Comparison of ENCODE assay signal across 13 mouse cellular contexts in genomic region chr17:12204689-12205014, GRCm38 (mm10).
DNase-seq lines count a peak whose midpoint lies in the region; ATAC-seq and TF ChIP-seq lines count a peak whose summit lies in the region.
"Had no signal": no experiment of that assay in that cellular context is flagged by ENCODE, and none has a peak within 500 bp of the region (broad histone marks: within the 10 kb centered on the region; RNA-seq: fewer than 3 reads in every experiment).

No protein-coding gene starts in this region.

- H3K4me3 ChIP-seq in heart, embryonic 11.5 days (ENCODE audit: low read depth, low read length), result no peak overlapping the region
- H3K4me3 ChIP-seq in heart, adult 2 months, result no peak overlapping the region
- H3K4me3 ChIP-seq in spleen, adult 2 months (ENCODE audit: extremely low read depth, insufficient read depth, insufficient read length), result no peak overlapping the region
- no peak overlapping the region for H3K4me3 ChIP-seq in limb, embryonic 10.5 days
- no peak overlapping the region for H3K4me3 ChIP-seq in stomach, postnatal 0 days (ENCODE audit: low read depth, low read length)
- H3K4me3 ChIP-seq: limb, embryonic 13.5 days; myocyte had no signal

- peak overlapping the region; percentile 94 for H3K27ac ChIP-seq in heart, embryonic 11.5 days (ENCODE audit: low read depth, low read length)
- H3K27ac ChIP-seq in heart, adult 2 months, result no peak overlapping the region
- H3K27ac ChIP-seq in spleen, adult 2 months (ENCODE audit: insufficient read depth, low read length), result peak overlapping the region; percentile 43; the same call in 1 of the 2 replicates
- H3K27ac ChIP-seq in limb, embryonic 10.5 days, result peak overlapping the region; percentile 68
- H3K27ac ChIP-seq in stomach, postnatal 0 days (replicated peaks), result peak overlapping the region; percentile 73

- peaks cover 33% of the 10 kb centered on the region for H3K4me1 ChIP-seq in heart, embryonic 11.5 days (ENCODE audit: control insufficient read depth, insufficient read depth, low read length)
- no peaks in the 10 kb centered on the region; the same call in 1 of the 2 replicates for H3K4me1 ChIP-seq in heart, adult 2 months (ENCODE audit: control insufficient read depth, insufficient read depth, low read length)
- H3K4me1 ChIP-seq in spleen, adult 2 months (ENCODE audit: control insufficient read depth, insufficient read depth, insufficient read length), result peaks cover 8% of the 10 kb centered on the region; the same call in 1 of the 2 replicates
- peaks cover 62% of the 10 kb centered on the region for H3K4me1 ChIP-seq in limb, embryonic 10.5 days
- peaks cover 11% of the 10 kb centered on the region for H3K4me1 ChIP-seq in stomach, postnatal 0 days (replicated peaks; ENCODE audit: control insufficient read depth, insufficient read depth)

- H3K79me2 ChIP-seq in heart, adult 2 months (replicated peaks; ENCODE audit: control insufficient read depth, insufficient read depth, low read length), result no peaks in the 10 kb centered on the region

- no peak for TF ChIP-seq POLR2A in heart, adult 2 months (IDR thresholded peaks at IDR 0.05; ENCODE audit: insufficient read depth, low read depth, low read length)
- TF ChIP-seq POLR2A in spleen, adult 2 months (IDR thresholded peaks at IDR 0.05; ENCODE audit: low read depth, low read length), result no peak

- no peak for TF ChIP-seq EP300 in heart, adult 2 months (IDR thresholded peaks at IDR 0.05; ENCODE audit: insufficient read depth, low read depth, low read length)
- TF ChIP-seq EP300 in stomach, postnatal 0 days (optimal IDR thresholded peaks at IDR 0.05), result no peak

- peak overlapping the region; percentile 46; the same call in 1 of the 2 replicates for H3K9ac ChIP-seq in heart, embryonic 11.5 days (ENCODE audit: low read depth, low read length)
- H3K9ac ChIP-seq in heart, adult 2 months (ENCODE audit: low read depth, low read length), result no peak overlapping the region
- H3K9ac ChIP-seq in stomach, postnatal 0 days (ENCODE audit: low read length), result no peak overlapping the region
- H3K9ac ChIP-seq: limb, embryonic 13.5 days had no signal

- H3K9me3 ChIP-seq in heart, embryonic 11.5 days (replicated peaks; ENCODE audit: control insufficient read depth, low read length), result no peaks in the 10 kb centered on the region
- H3K9me3 ChIP-seq in limb, embryonic 10.5 days (replicated peaks), result no peaks in the 10 kb centered on the region
- H3K9me3 ChIP-seq in stomach, postnatal 0 days (ENCODE audit: control insufficient read depth, low read length), result no peaks in the 10 kb centered on the region
- H3K9me3 ChIP-seq: limb, embryonic 13.5 days had no signal

- WGBS in heart, embryonic 11.5 days (ENCODE audit: insufficient replicate concordance), result 76% methylated on average over 3 of the region's 3 CpGs
- 86% methylated on average over 3 of the region's 3 CpGs for WGBS in heart, adult 2 months
- WGBS in spleen, adult 2 months, result 85% methylated on average over 3 of the region's 3 CpGs
- WGBS in limb, embryonic 10.5 days, result 77% methylated on average over 3 of the region's 3 CpGs
- WGBS in stomach, postnatal 0 days, result 78% methylated on average over 3 of the region's 3 CpGs

- intact Hi-C loops in heart, adult 2 months (cut with DNase I), result no loop called here
- intact Hi-C loops in left cerebral cortex, postnatal 25 days (cut with DNase I), result no loop called here

- no peak overlapping the region for H3K4me2 ChIP-seq in heart, embryonic 11.5 days
- no peak overlapping the region for H3K4me2 ChIP-seq in stomach, postnatal 0 days (replicated peaks; ENCODE audit: low read depth)
- H3K4me2 ChIP-seq: limb, embryonic 13.5 days had no signal

- no peak for ATAC-seq in heart, embryonic 11.5 days (replicated peaks; ENCODE audit: insufficient number of reproducible peaks, low FRiP score, low TSS enrichment)
- no peak for ATAC-seq in stomach, postnatal 0 days (ENCODE audit: low FRiP score, low TSS enrichment)

- no peak for DNase-seq in heart, adult 2 months
- DNase-seq in spleen, adult 2 months (ENCODE audit: low read depth in 1 of 2, low spot score in 2 of 2), result no peak
- no peak for DNase-seq in spleen, postnatal 36 days (ENCODE audit: low spot score in 2 of 2)
- no peak for DNase-seq in limb, embryonic 10.5 days (ENCODE audit: low spot score)
- DNase-seq in stomach, postnatal 0 days (ENCODE audit: low spot score), result no peak
- no peak for DNase-seq in left cerebral cortex, adult 9 months (ENCODE audit: low spot score in 2 of 2)
- no peak for DNase-seq in left cerebral cortex, postnatal 25 days (ENCODE audit: low spot score in 2 of 2)
- DNase-seq: cerebellum, postnatal 14 days; kidney, adult 9 months; right cerebral cortex, adult 18-20 months had no signal

- H3K36me3 ChIP-seq in heart, embryonic 11.5 days (ENCODE audit: control insufficient read depth, insufficient read depth, low read length), result no peaks in the 10 kb centered on the region
- H3K36me3 ChIP-seq in heart, adult 2 months (ENCODE audit: control insufficient read depth, insufficient read depth, low read length), result no peaks in the 10 kb centered on the region
- no peaks in the 10 kb centered on the region for H3K36me3 ChIP-seq in spleen, adult 2 months (ENCODE audit: control insufficient read depth, insufficient read depth, low read length)
- H3K36me3 ChIP-seq in limb, embryonic 10.5 days, result peaks cover 14% of the 10 kb centered on the region; the same call in 1 of the 2 replicates
- H3K36me3 ChIP-seq in stomach, postnatal 0 days (ENCODE audit: control insufficient read depth, insufficient read depth, low read length), result no peaks in the 10 kb centered on the region

- H3K27me3 ChIP-seq in heart, embryonic 11.5 days (ENCODE audit: control insufficient read depth, insufficient read depth, low read length), result no peaks in the 10 kb centered on the region
- no peaks in the 10 kb centered on the region for H3K27me3 ChIP-seq in heart, adult 2 months (ENCODE audit: control insufficient read depth, insufficient read depth, low read length)
- no peaks in the 10 kb centered on the region for H3K27me3 ChIP-seq in spleen, adult 2 months (ENCODE audit: control insufficient read depth, insufficient read depth, low read length)
- no peaks in the 10 kb centered on the region for H3K27me3 ChIP-seq in limb, embryonic 10.5 days (ENCODE audit: low read depth, poor library complexity, severe bottlenecking)
- no peaks in the 10 kb centered on the region for H3K27me3 ChIP-seq in stomach, postnatal 0 days (ENCODE audit: control insufficient read depth, insufficient read depth, low read length)
- H3K27me3 ChIP-seq: limb, embryonic 13.5 days had no signal

- no peak for TF ChIP-seq CTCF in heart, adult 2 months (IDR thresholded peaks at IDR 0.05)
- TF ChIP-seq CTCF in spleen, adult 2 months (IDR thresholded peaks at IDR 0.05; ENCODE audit: extremely low read depth, insufficient read depth, insufficient read length, insufficient replicate concordance), result no peak
- TF ChIP-seq CTCF in stomach, postnatal 0 days (IDR thresholded peaks at IDR 0.05; ENCODE audit: low read depth), result no peak
